In genomic region chr15:78422046-78422956, GRCm38 (mm10) we compare ENCODE assay signal across 8 mouse cellular contexts. TPM values are rescaled to one million over a fixed set of nuclear protein-coding genes. Genes with fewer than 3 reads are reported as not detected.
DNase-seq lines count a peak whose midpoint lies in the region; ATAC-seq and TF ChIP-seq lines count a peak whose summit lies in the region.

No protein-coding gene starts in this region.

- no peak for ATAC-seq in hindbrain, embryonic 12.5 days (ENCODE audit: low FRiP score)
- ATAC-seq in limb, embryonic 15.5 days (ENCODE audit: insufficient number of reproducible peaks, low FRiP score, low TSS enrichment, low read depth), result 0 out of 2 replicates have a peak, but pooled peaks have one; percentile 52
- 0 out of 2 replicates have a peak, but pooled peaks have one; percentile 49 for ATAC-seq in midbrain, postnatal 0 days (ENCODE audit: low FRiP score)

- H3K4me3 ChIP-seq in hindbrain, embryonic 10.5 days, result no peak overlapping the region
- no peak overlapping the region for H3K4me3 ChIP-seq in hindbrain, embryonic 12.5 days
- no peak overlapping the region for H3K4me3 ChIP-seq in limb, embryonic 15.5 days
- no peak overlapping the region for H3K4me3 ChIP-seq in midbrain, postnatal 0 days (ENCODE audit: low read depth, low read length)

- peaks cover 3% of the 10 kb centered on the region; the same call in 1 of the 2 replicates for H3K27me3 ChIP-seq in hindbrain, embryonic 10.5 days (ENCODE audit: insufficient read depth, poor library complexity, severe bottlenecking)
- H3K27me3 ChIP-seq in hindbrain, embryonic 12.5 days, result peaks cover 3% of the 10 kb centered on the region
- peaks cover 11% of the 10 kb centered on the region; the same call in 1 of the 2 replicates for H3K27me3 ChIP-seq in limb, embryonic 15.5 days
- H3K27me3 ChIP-seq in midbrain, postnatal 0 days (ENCODE audit: insufficient read depth, low read length), result no peaks in the 10 kb centered on the region

- DNase-seq in hindbrain, embryonic 10.5 days (ENCODE audit: low spot score), result peak; percentile 85
- DNase-seq in cerebellum, postnatal 4 days (ENCODE audit: low spot score in 2 of 2), result peak; percentile 85 to 88
- peak; percentile 57 for DNase-seq in gastrocnemius, postnatal 25 days
- peak; percentile 82 for DNase-seq in kidney, adult 18-20 months
- peak; percentile 90 for DNase-seq in midbrain, postnatal 0 days (ENCODE audit: low spot score)
- peak; percentile 76 to 86 for DNase-seq in spleen, postnatal 14 days (ENCODE audit: low spot score in 2 of 2)

- WGBS in hindbrain, embryonic 10.5 days, result 16% methylated on average over 16 of the region's 16 CpGs
- 14% methylated on average over 16 of the region's 16 CpGs for WGBS in hindbrain, embryonic 12.5 days
- WGBS in limb, embryonic 15.5 days, result 15% methylated on average over 16 of the region's 16 CpGs
- WGBS in midbrain, postnatal 0 days, result 13% methylated on average over 16 of the region's 16 CpGs

- H3K9ac ChIP-seq in hindbrain, embryonic 12.5 days, result no peak overlapping the region
- H3K9ac ChIP-seq in limb, embryonic 15.5 days, result no peak overlapping the region
- H3K9ac ChIP-seq in midbrain, postnatal 0 days (replicated peaks; ENCODE audit: low read length, poor library complexity, severe bottlenecking), result no peak overlapping the region

- H3K9me3 ChIP-seq in hindbrain, embryonic 10.5 days, result no peaks in the 10 kb centered on the region
- H3K9me3 ChIP-seq in hindbrain, embryonic 12.5 days (replicated peaks), result no peaks in the 10 kb centered on the region
- H3K9me3 ChIP-seq in limb, embryonic 15.5 days, result no peaks in the 10 kb centered on the region
- no peaks in the 10 kb centered on the region for H3K9me3 ChIP-seq in midbrain, postnatal 0 days (ENCODE audit: low read length)

- peaks cover 10% of the 10 kb centered on the region for H3K4me1 ChIP-seq in hindbrain, embryonic 10.5 days (replicated peaks)
- H3K4me1 ChIP-seq in hindbrain, embryonic 12.5 days, result peaks cover 3% of the 10 kb centered on the region; the same call in 1 of the 2 replicates
- H3K4me1 ChIP-seq in limb, embryonic 15.5 days, result 0 out of 2 replicates have a peak, but pooled peaks cover 3% of the 10 kb centered on the region
- H3K4me1 ChIP-seq in midbrain, postnatal 0 days (ENCODE audit: insufficient read depth, low read length), result no peaks in the 10 kb centered on the region

- no peaks in the 10 kb centered on the region for H3K36me3 ChIP-seq in hindbrain, embryonic 10.5 days
- no peaks in the 10 kb centered on the region for H3K36me3 ChIP-seq in hindbrain, embryonic 12.5 days
- no peaks in the 10 kb centered on the region for H3K36me3 ChIP-seq in limb, embryonic 15.5 days
- H3K36me3 ChIP-seq in midbrain, postnatal 0 days (ENCODE audit: insufficient read depth, low read length), result no peaks in the 10 kb centered on the region

- no peak overlapping the region for H3K27ac ChIP-seq in hindbrain, embryonic 10.5 days
- H3K27ac ChIP-seq in hindbrain, embryonic 12.5 days, result no peak overlapping the region
- no peak overlapping the region for H3K27ac ChIP-seq in limb, embryonic 15.5 days
- H3K27ac ChIP-seq in midbrain, postnatal 0 days (ENCODE audit: low read depth, low read length), result no peak overlapping the region

- TF ChIP-seq CTCF in midbrain, postnatal 0 days (IDR thresholded peaks at IDR 0.05), result peak; percentile 92

- H3K4me2 ChIP-seq in hindbrain, embryonic 12.5 days (replicated peaks), result no peak overlapping the region
- H3K4me2 ChIP-seq in limb, embryonic 15.5 days, result no peak overlapping the region
- H3K4me2 ChIP-seq in midbrain, postnatal 0 days (ENCODE audit: low read depth, low read length, poor library complexity, severe bottlenecking), result peak overlapping the region; percentile 20

RNA-seq across cellular contexts. Expression of gene Kctd17, which starts 6.1 kb away (rescaled TPM):
- 66.4 and 73.5 TPM in 2 replicates for polyA plus RNA-seq in hindbrain, embryonic 10.5 days (2016; fragmentation: Nextera tagmentation; extraction: Ambion mirVana)
- polyA plus RNA-seq in hindbrain, embryonic 12.5 days (2016; fragmentation: Nextera tagmentation; extraction: Ambion mirVana), result 79.8 and 85.2 TPM in 2 replicates
- total RNA-seq in gastrocnemius, postnatal 25 days (2021), result 10 to 100 TPM; 15.8 to 22.8 TPM
- 45.3 and 45.7 TPM in 2 replicates for polyA plus RNA-seq in limb, embryonic 15.5 days (2015; fragmentation: Nextera tagmentation; extraction: Ambion mirVana)
- total RNA-seq in midbrain, postnatal 0 days (2014; rRNA removed), result 156 and 164 TPM in 2 replicates
- 152 and 173 TPM in 2 replicates for polyA plus RNA-seq in midbrain, postnatal 0 days (2015; fragmentation: Nextera tagmentation; extraction: Ambion mirVana)

RNA-seq across cellular contexts. Expression of gene Mpst, which starts 16.1 kb away (rescaled TPM):
- polyA plus RNA-seq in hindbrain, embryonic 10.5 days (2016; fragmentation: Nextera tagmentation; extraction: Ambion mirVana), result 1.4 and 1.5 TPM in 2 replicates
- 1.7 and 1.8 TPM in 2 replicates for polyA plus RNA-seq in hindbrain, embryonic 12.5 days (2016; fragmentation: Nextera tagmentation; extraction: Ambion mirVana)
- 10 to 100 TPM; 55.7 to 56.8 TPM for total RNA-seq in gastrocnemius, postnatal 25 days (2021)
- polyA plus RNA-seq in limb, embryonic 15.5 days (2015; fragmentation: Nextera tagmentation; extraction: Ambion mirVana), result 2.1 and 2.4 TPM in 2 replicates
- total RNA-seq in midbrain, postnatal 0 days (2014; rRNA removed), result 70.1 and 84.8 TPM in 2 replicates
- 3.2 and 3.8 TPM in 2 replicates for polyA plus RNA-seq in midbrain, postnatal 0 days (2015; fragmentation: Nextera tagmentation; extraction: Ambion mirVana)

RNA-seq across cellular contexts. Expression of gene Tst, which starts 16.6 kb away (rescaled TPM):
- polyA plus RNA-seq in hindbrain, embryonic 10.5 days (2016; fragmentation: Nextera tagmentation; extraction: Ambion mirVana), result 7.7 and 10.9 TPM in 2 replicates
- 7.0 and 9.3 TPM in 2 replicates for polyA plus RNA-seq in hindbrain, embryonic 12.5 days (2016; fragmentation: Nextera tagmentation; extraction: Ambion mirVana)
- 10 to 100 TPM; 18.4 to 26.5 TPM for total RNA-seq in gastrocnemius, postnatal 25 days (2021)
- polyA plus RNA-seq in limb, embryonic 15.5 days (2015; fragmentation: Nextera tagmentation; extraction: Ambion mirVana), result 15.4 and 17.1 TPM in 2 replicates
- 31.3 and 34.8 TPM in 2 replicates for total RNA-seq in midbrain, postnatal 0 days (2014; rRNA removed)
- 34.4 and 40.0 TPM in 2 replicates for polyA plus RNA-seq in midbrain, postnatal 0 days (2015; fragmentation: Nextera tagmentation; extraction: Ambion mirVana)

RNA-seq across cellular contexts. Expression of gene Tex33, which starts 26.6 kb away (rescaled TPM):
- not detected in 2 replicates for polyA plus RNA-seq in hindbrain, embryonic 10.5 days (2016; fragmentation: Nextera tagmentation; extraction: Ambion mirVana)
- polyA plus RNA-seq in hindbrain, embryonic 12.5 days (2016; fragmentation: Nextera tagmentation; extraction: Ambion mirVana), result not detected in 2 replicates
- not detected for total RNA-seq in gastrocnemius, postnatal 25 days (2021)
- polyA plus RNA-seq in limb, embryonic 15.5 days (2015; fragmentation: Nextera tagmentation; extraction: Ambion mirVana), result not detected in 2 replicates
- total RNA-seq in midbrain, postnatal 0 days (2014; rRNA removed), result not detected in 2 replicates
- polyA plus RNA-seq in midbrain, postnatal 0 days (2015; fragmentation: Nextera tagmentation; extraction: Ambion mirVana), result 0.16 TPM in 1 of 2 replicates, not detected in the other

RNA-seq across cellular contexts. Expression of gene Tmprss6, which starts 46.1 kb away (rescaled TPM):
- not detected in 2 replicates for polyA plus RNA-seq in hindbrain, embryonic 10.5 days (2016; fragmentation: Nextera tagmentation; extraction: Ambion mirVana)
- polyA plus RNA-seq in hindbrain, embryonic 12.5 days (2016; fragmentation: Nextera tagmentation; extraction: Ambion mirVana), result 0.14 TPM in 1 of 2 replicates, not detected in the other
- total RNA-seq in gastrocnemius, postnatal 25 days (2021), result not detected
- 0.24 and 0.83 TPM in 2 replicates for polyA plus RNA-seq in limb, embryonic 15.5 days (2015; fragmentation: Nextera tagmentation; extraction: Ambion mirVana)
- 0.66 TPM in 1 of 2 replicates, not detected in the other for total RNA-seq in midbrain, postnatal 0 days (2014; rRNA removed)
- polyA plus RNA-seq in midbrain, postnatal 0 days (2015; fragmentation: Nextera tagmentation; extraction: Ambion mirVana), result 0.10 and 0.26 TPM in 2 replicates
